Mouse (Mus musculus) cortical plate, adult 2 months (tissue): ENCODE measurements at regions not wholly inside any gene's neighbourhood (a gene's known extent, or its start where the extent isn't known, plus 50 kb on each side); places are given as distances from the start of the nearest gene placed in this dataset.

Experiments
- CTCF ChIP-seq: fragments of 200-500 bp; IDR thresholded peaks from 2 replicates; pipeline ENCODE4 v1.5.1; 2011; ENCODE audit warnings: mild to moderate bottlenecking, control low read depth, low read length; ENCODE audit not compliant: insufficient read depth; ENCODE audit errors: extremely low read depth
- POLR2A ChIP-seq: fragments of 200-500 bp; IDR thresholded peaks from 2 replicates; pipeline ENCODE4 v1.6.1; 2011; ENCODE audit warnings: mild to moderate bottlenecking, low read length, control low read depth; ENCODE audit not compliant: insufficient read depth; ENCODE audit errors: extremely low read depth

GRCm38 (mm10) chr4:95169702-95170101, 117.7 kb upstream of the Jun start:
- TF ChIP-seq CTCF, result no peak
- TF ChIP-seq POLR2A, result no peak
